Mouse (Mus musculus) thymus, postnatal 10 days (tissue): Measurements from ENCODE around the gene Macrod2.

Experiments used
- DNase-seq, 2 experiments: peaks; one replicate each; pipeline ENCODE4 v3.0.0; 2021; ENCODE audit warnings: low spot score in 2 of 2

Macrod2 gene

DNA sequence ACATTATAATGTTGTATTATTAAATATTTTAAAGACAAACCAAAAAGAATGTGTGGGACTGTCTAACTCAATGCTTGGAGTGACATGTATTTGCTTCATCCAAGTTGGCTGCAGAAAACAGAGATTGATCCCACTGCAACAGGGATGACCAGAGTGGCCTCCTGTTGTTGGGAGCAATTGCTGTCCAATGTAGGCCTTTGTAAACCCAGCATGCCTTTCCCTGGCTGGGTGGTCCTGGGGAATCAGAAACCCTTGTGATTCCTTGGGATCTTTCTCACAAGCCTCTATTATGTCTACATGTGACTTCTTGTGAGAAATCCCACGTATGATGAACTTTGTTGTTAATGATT is 806.9 kb downstream of the Macrod2 start:
- DNase-seq, result no peak

- DNase-seq, result no peak
Observed at GRCm38 (mm10) chr2:141211346-141211745, 816.2 kb downstream of the Macrod2 start.

GRCm38 (mm10) chr2:141212291-141212690 is 817.2 kb downstream of the Macrod2 start:
- DNase-seq, result no peak

DNA sequence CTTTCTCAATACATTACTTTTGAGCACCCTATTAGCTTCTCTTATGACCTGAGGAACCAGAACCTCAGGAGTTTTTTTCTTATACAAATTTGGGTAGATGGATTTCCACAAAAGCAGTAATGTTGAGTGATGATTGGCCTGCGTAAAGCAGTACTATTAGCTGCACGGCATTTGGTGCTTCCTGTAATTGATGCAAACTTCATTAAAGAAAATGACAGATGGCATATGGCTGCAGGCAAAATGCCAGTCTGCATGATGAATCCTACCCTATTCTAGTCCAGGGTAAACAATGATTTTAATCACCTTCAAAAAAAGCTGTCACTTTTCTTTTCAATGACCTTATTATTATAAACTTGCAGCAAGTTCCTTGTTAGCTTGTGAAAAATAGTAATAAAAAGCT is 822.4 kb downstream of the Macrod2 start:
- DNase-seq, result no peak

- no peak for DNase-seq
Observed at GRCm38 (mm10) chr2:141217925-141218324, 822.8 kb downstream of the Macrod2 start.

GRCm38 (mm10) chr2:141228809-141229208 is 833.7 kb downstream of the Macrod2 start:
- DNase-seq, result no peak

DNA sequence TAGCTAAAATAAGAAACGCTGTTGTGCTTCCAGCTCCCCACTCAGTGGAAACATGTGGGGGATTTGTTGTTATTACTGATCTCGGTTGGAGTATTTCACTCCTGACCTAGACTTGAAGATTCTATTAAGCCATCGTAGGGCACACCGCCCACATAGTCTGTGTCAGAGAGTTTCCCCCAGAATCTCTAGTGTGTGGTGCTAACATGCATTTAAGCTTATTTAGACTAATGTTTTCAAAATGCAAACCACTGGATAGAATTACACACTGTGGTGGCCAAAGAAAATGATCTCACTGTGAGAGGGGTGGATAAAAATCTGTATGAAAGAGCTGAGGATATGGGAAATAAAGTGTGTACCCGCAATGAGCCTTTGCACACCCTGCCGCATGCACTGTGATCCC is 834.7 kb downstream of the Macrod2 start:
- no peak for DNase-seq

DNA sequence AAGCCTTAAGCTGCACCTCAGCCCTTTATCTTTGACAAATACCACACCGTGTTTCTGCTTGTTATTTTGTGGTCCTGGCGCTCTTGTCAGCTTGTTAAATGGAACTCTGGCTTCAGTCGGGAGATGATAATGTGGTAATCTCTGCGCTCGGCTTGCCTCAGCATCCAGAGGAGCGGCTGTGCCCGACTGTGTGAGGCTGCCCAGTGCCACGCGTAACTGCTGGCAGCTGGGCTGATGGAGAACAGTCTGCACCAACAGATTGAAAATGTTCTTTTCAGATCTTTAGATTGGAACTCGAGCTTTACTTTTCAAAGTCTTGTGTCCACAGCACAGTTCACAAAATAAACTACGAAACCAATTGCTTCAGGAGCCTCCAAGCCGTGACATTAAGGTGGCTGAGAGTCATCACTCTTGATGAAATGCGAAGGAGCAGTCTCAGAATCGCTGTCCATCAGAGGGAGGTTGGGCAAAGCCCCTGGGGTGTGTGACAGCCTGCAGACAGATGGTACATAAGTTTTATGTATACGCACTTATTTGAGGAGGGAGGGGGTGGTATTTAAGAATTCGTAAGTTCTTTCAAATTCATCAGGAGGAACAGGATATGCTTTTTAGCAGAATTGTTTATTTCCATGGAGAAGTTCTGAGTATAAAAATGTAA is 836.0 kb downstream of the Macrod2 start:
- no peak for DNase-seq

GRCm38 (mm10) chr2:141234306-141234705 is 839.2 kb downstream of the Macrod2 start:
- no peak for DNase-seq

DNA sequence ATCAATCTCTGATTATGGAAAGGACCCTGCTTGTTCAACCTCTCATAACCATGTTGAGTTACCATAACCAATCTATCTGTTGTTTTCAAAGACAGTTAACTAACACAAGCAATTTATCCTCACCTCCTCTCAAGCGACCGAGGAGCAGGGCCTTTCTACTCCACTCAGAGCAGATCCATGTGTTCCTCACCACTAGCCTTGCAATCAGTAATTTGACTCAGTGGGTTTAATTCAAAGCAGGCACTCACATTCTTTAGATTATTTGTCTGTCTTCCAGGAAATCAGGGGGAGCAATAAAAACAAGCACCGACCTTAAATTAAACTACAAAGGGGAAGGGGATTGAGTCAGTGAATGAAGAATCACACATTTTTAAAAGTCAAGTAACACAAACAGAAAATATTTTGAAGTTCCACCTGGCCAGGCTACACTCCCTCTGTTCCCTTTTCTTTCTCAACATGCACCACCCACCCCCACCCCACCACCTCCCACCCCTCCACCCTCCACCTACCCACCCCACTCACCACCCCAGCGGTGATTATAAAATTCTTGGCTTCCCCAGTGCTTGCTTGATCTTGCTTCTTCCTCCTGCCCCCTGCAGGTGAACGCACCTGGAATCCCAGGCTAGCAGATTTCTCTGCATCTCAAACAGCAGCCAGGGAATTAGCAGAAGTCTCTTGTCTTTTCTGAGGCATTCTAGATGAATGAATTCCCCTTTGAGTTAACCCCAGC is 839.8 kb downstream of the Macrod2 start:
- no peak for DNase-seq

DNA sequence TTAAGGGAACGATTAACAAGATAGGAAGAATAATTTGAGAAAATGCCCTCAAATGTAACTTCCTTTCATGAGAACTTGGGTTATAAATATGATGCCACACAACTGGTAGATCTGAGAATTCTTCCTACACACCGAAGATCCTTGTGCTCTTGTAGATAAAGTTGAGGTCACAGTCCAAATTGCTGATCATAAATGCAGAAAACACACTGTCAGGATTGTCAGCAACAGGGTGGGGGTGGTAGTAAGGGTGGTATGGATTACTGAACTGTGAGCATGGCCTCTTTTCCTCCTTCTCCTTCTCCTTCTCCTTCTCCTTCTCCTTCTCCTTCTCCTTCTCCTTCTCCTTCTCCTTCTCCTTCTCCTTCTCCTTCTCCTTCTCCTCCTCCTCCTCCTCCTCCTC is 852.6 kb downstream of the Macrod2 start:
- DNase-seq, result no peak

- DNase-seq, result no peak
Observed at GRCm38 (mm10) chr2:141264582-141264981, 869.5 kb downstream of the Macrod2 start.

DNA sequence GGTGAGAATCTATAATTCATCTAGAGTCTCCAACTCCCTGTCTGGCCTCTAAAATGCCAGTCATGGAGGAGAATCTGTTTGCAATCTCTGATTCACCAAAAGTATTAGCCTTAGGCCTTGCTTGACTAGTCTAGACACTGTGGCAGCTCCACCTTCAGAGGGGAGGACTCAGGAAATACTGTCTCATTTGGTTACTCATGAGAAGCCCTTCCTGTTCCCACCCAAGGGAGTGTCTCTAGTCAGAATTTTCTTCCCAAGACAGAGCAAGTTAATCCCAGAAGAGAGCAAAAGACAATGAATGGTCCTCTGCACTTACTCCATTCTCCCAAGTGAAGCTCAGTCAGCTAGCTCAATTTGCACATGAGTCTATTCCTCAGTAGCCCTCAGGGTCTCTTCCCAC is 871.5 kb downstream of the Macrod2 start:
- no peak for DNase-seq

DNA sequence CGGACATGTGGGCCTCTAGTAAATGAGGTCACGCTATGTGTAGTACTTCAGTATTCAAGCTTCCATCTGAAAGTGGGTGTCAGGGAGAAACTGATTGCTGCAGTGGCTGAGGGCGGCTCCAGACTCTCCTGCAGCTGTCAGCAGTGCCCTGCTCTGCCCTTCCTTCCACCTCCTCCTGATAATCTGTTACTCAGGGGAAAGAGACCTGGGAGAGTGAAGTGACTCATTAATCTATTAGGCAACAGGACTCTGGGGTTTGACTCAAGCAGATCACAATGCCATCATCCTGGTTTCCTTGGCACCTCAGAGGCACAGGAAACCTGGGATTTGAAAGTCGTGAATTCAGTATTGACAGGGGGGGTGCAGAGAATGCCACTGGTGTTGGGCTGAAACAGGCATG is 876.4 kb downstream of the Macrod2 start:
- DNase-seq, result no peak

DNA sequence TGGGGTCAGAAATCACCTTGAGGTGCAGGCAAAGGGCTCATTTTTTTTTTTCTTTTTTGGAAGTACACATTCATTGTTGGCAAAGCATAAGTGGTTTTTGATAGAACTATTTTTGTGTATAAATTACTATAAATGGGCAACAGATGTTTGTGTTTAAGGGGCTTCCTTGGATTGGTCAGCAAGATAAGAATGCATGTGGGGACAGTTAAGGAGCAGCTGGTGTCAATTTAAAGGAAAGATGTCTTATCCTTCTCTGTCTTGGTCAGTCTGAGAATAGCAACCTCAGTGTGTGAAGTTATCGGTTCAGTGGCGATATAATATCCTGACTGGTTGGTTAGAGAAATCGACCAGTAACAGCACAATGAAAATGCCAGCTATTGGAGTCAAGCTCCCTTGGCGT is 877.9 kb downstream of the Macrod2 start:
- no peak for DNase-seq

GRCm38 (mm10) chr2:141274262-141274661 is 879.2 kb downstream of the Macrod2 start:
- DNase-seq, result no peak

DNA sequence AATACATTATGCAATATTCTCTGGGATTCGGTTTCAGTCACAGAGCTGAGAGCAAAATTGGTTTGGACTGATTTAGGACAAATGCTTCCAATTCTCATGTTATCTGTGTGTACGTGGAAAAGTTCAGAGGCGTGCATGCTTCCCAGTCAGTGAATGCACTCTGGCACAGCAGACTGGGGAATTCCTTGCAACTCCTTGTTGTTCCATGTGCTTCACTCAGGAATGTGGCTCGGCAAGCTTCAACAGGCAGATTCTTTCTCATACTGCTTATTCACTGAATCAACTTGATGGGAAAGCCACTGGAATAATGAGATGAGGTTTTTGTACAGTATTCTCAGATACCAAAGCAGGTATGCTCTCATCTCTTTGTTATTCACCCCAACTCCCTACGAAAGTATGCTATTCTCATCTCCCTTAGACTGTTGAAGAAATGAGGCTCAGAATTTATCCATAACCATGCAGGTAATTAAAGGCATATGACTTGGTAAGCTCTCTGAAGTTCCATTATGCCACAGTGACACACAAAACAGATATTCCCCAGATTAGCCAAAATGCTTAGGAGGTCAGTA is 884.1 kb downstream of the Macrod2 start:
- DNase-seq, result no peak

- DNase-seq, result no peak
Observed at GRCm38 (mm10) chr2:141280817-141281216, 885.7 kb downstream of the Macrod2 start.

DNA sequence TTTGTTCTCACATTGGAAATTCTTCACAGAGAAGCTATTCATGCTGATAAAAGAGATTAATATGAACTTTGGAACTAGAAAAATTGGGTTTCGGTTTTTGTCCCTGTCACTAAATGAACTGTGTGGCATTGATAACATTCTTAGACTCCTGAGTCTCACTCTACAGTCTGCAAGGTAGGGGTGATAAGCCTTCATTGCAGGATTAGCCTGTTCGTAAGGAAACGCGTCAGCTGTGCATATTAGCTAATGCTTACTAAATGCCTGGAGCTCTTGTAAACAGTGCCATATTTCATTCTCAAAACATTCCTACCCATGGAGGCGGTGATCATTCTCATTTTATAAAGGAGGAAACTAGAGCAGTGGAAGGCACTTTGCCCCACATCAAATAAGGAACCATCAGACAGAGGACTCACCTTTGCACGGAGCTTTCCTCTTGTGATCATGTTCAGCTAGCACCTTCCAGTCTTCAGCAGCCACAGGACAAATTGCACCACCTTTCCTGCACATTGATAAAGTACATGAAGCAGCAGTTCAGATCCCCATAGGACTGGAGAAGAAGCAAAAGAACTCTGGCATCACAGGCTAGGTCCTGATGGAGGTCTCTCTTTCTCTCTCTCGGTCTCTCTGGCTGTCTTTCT is 891.1 kb downstream of the Macrod2 start:
- no peak for DNase-seq

DNA sequence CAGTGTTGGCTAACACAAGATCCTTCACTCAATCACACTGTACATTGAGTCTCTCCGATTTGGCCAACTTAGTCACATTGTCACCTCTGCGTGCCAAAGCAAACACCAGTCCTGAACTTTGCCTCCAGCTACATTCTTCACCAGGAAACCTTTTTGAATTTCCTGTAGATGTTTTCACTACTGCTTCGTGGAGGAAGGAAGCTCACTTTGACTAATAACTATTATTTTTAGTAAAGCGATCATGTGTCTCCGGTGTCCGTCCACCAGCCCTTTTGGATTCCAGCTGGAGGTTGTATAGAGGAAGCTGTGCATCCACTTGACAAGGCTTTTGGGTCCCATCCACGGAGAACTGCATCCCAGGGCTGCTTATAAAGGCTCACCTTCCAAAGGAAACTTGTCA is 893.4 kb downstream of the Macrod2 start:
- DNase-seq, result no peak

DNA sequence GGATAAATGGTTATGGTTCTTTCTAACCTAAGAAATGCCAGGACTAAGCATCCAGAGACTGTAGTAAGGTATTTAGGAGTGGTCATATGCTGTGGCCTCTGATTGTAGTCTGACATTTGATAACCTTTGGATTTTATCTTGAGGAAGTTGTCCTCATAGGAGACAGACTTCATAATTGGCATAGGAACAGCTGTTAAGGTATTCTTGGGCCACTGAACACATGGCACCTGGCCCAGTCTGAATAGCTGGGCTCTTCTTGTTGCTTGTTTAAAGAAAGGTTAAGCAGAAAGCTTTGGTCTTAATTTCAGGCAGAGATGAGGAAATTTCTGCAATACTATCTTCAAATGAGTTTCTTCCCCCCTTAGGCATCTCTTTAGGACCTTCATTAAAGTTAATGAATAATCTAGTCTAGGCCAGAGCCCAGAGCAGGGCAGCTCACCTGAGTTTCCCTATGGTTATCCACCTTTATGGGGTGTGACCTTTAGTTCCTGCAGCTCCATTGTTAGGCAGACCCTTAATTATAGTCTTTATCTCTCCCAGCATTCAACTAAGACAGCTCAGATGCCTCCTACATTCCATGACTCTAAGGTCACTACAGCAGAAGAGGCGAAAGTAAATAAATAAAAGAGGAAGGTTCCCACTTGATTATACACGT is 894.1 kb downstream of the Macrod2 start:
- DNase-seq, result no peak

GRCm38 (mm10) chr2:141292847-141293246 is 897.7 kb downstream of the Macrod2 start:
- no peak for DNase-seq
